Mouse (Mus musculus): ENCODE measurements around the gene Arpc1a. TPM values are rescaled to one million over a fixed set of nuclear protein-coding genes. Genes with fewer than 3 reads are reported as not detected.
A peak's percentile ranks its signal among the peaks of the same experiment; 100 is the strongest.
"Not testable (repeated sequence)": the region's sequence is repeated elsewhere in the genome, so short reads cannot be mapped to it uniquely, and the experiment has no call there.

Arpc1a gene
- polyA plus RNA-seq, 1 experiment from 2014 or later = 121 TPM

- Histone ChIP-seq H3K27me3 (ENCODE audit: poor library complexity, severe bottlenecking) (no peaks in the 10 kb centered on the region), H3K4me1 (no peaks in the 10 kb centered on the region), H3K36me3 (replicated peaks) (peaks cover 100% of the 10 kb centered on the region), H3K27ac (no peak overlapping the region), H3K9me3 (no peaks in the 10 kb centered on the region), H3K4me3 (no peak overlapping the region)
- 96% methylated on average over 4 of the region's 4 CpGs for WGBS
- no peak for DNase-seq (ENCODE audit: extremely low spot score, low spot score)
These were observed 45.5 kb downstream of the Arpc1a start for GRCm38 (mm10) chr5:145129124-145129523.

- not testable (repeated sequence) for DNase-seq (ENCODE audit: extremely low spot score, low spot score); H3K27ac ChIP-seq; H3K9me3 ChIP-seq; H3K4me3 ChIP-seq; H3K4me1 ChIP-seq; H3K27me3 ChIP-seq (ENCODE audit: poor library complexity, severe bottlenecking)
- 87% methylated on average over 6 of the region's 6 CpGs for whole genome bisulfite sequencing
- peaks cover 100% of the 10 kb centered on the region for H3K36me3 ChIP-seq (replicated peaks)
These were observed 46.1 kb downstream of the Arpc1a start for GRCm38 (mm10) chr5:145129773-145130172.

- peaks cover 100% of the 10 kb centered on the region for H3K36me3 ChIP-seq (replicated peaks)
These were observed 46.6 kb downstream of the Arpc1a start for GRCm38 (mm10) chr5:145130191-145130590.

GRCm38 (mm10) chr5:145130995-145131394, 47.4 kb downstream of the Arpc1a start:
- WGBS = 95% methylated on average over 3 of the region's 3 CpGs
- H3K27ac ChIP-seq = no peak overlapping the region
- no peak for DNase-seq (ENCODE audit: extremely low spot score, low spot score)
- no peaks in the 10 kb centered on the region for H3K4me1 ChIP-seq
- H3K27me3 ChIP-seq (ENCODE audit: poor library complexity, severe bottlenecking) = no peaks in the 10 kb centered on the region
- H3K4me3 ChIP-seq = no peak overlapping the region
- no peaks in the 10 kb centered on the region for H3K9me3 ChIP-seq
- H3K36me3 ChIP-seq (replicated peaks) = peaks cover 100% of the 10 kb centered on the region

More at GRCm38 (mm10) chr5:145130191-145130590, 46.6 kb downstream of the Arpc1a start:
- Histone ChIP-seq H3K9me3 (no peaks in the 10 kb centered on the region), H3K27ac (no peak overlapping the region), H3K4me1 (no peaks in the 10 kb centered on the region), H3K27me3 (ENCODE audit: poor library complexity, severe bottlenecking) (no peaks in the 10 kb centered on the region), H3K4me3 (no peak overlapping the region)
- WGBS = 93% methylated on average over 11 of the region's 11 CpGs
- DNase-seq (ENCODE audit: extremely low spot score, low spot score) = no peak

- not testable (repeated sequence) for H3K9me3 ChIP-seq; H3K27me3 ChIP-seq (ENCODE audit: poor library complexity, severe bottlenecking); H3K4me3 ChIP-seq; DNase-seq (ENCODE audit: extremely low spot score, low spot score); H3K27ac ChIP-seq
- WGBS = 94% methylated on average over 6 of the region's 6 CpGs
- H3K36me3 ChIP-seq (replicated peaks) = peaks cover 94% of the 10 kb centered on the region
- H3K4me1 ChIP-seq = peaks cover 11% of the 10 kb centered on the region
These were observed 49.6 kb downstream of the Arpc1a start for GRCm38 (mm10) chr5:145133275-145133674.

- Histone ChIP-seq H3K27ac (peak overlapping the region; percentile 99), H3K4me1 (peaks cover 29% of the 10 kb centered on the region), H3K36me3 (replicated peaks) (peaks cover 64% of the 10 kb centered on the region), H3K9me3 (no peaks in the 10 kb centered on the region), H3K27me3 (ENCODE audit: poor library complexity, severe bottlenecking) (no peaks in the 10 kb centered on the region), H3K4me3 (peak overlapping the region; percentile 97)
- DNase-seq (ENCODE audit: extremely low spot score, low spot score) = no peak
- WGBS = 31% methylated on average over 6 of the region's 6 CpGs
These were observed 55.2 kb downstream of the Arpc1a start for GRCm38 (mm10) chr5:145138836-145139235.

GRCm38 (mm10) chr5:145139571-145140519, 56.2 kb downstream of the Arpc1a start, which contains the start of the genes Pdap1 and Bud31:
TSS of gene Pdap1 (minus strand) at chr5:145140238.
TSS of gene Bud31 (plus strand) at chr5:145140362.
- WGBS = under 1% methylated on average over 84 of the region's 84 CpGs
- Histone ChIP-seq H3K27ac (peak within 1 kb of the TSS; percentile 99), H3K36me3 (replicated peaks) (peaks cover 64% of the 10 kb centered on the region), H3K27me3 (ENCODE audit: poor library complexity, severe bottlenecking) (no peaks in the 10 kb centered on the region), H3K4me3 (peak within 1 kb of the TSS; percentile 97), H3K9me3 (no peaks in the 10 kb centered on the region), H3K4me1 (peaks cover 29% of the 10 kb centered on the region)
- DNase-seq (ENCODE audit: extremely low spot score, low spot score) = peak; percentile 94

GRCm38 (mm10) chr5:145140611-145141010, 57.0 kb downstream of the Arpc1a start:
- Histone ChIP-seq H3K4me3 (peak overlapping the region; percentile 97), H3K9me3 (no peaks in the 10 kb centered on the region), H3K27ac (peak overlapping the region; percentile 99), H3K27me3 (ENCODE audit: poor library complexity, severe bottlenecking) (no peaks in the 10 kb centered on the region), H3K36me3 (replicated peaks) (peaks cover 64% of the 10 kb centered on the region), H3K4me1 (peaks cover 29% of the 10 kb centered on the region)
- under 1% methylated on average over 18 of the region's 18 CpGs for whole genome bisulfite sequencing
- no peak for DNase-seq (ENCODE audit: extremely low spot score, low spot score)

GRCm38 (mm10) chr5:145147748-145148147, 64.1 kb downstream of the Arpc1a start:
- H3K4me1 ChIP-seq = no peaks in the 10 kb centered on the region
- no peaks in the 10 kb centered on the region for H3K9me3 ChIP-seq
- no peaks in the 10 kb centered on the region for H3K27me3 ChIP-seq (ENCODE audit: poor library complexity, severe bottlenecking)
- no peak overlapping the region for H3K4me3 ChIP-seq
- 95% methylated on average over 5 of the region's 5 CpGs for WGBS
- peaks cover 100% of the 10 kb centered on the region for H3K36me3 ChIP-seq (replicated peaks)
- DNase-seq (ENCODE audit: extremely low spot score, low spot score) = no peak
- no peak overlapping the region for H3K27ac ChIP-seq

GRCm38 (mm10) chr5:145149294-145149693, 65.7 kb downstream of the Arpc1a start:
- no peaks in the 10 kb centered on the region for H3K27me3 ChIP-seq (ENCODE audit: poor library complexity, severe bottlenecking)
- no peaks in the 10 kb centered on the region for H3K9me3 ChIP-seq
- H3K4me3 ChIP-seq = no peak overlapping the region
- WGBS = 94% methylated on average over 6 of the region's 6 CpGs
- no peak overlapping the region for H3K27ac ChIP-seq
- no peak for DNase-seq (ENCODE audit: extremely low spot score, low spot score)
- H3K4me1 ChIP-seq = no peaks in the 10 kb centered on the region
- peaks cover 100% of the 10 kb centered on the region for H3K36me3 ChIP-seq (replicated peaks)

GRCm38 (mm10) chr5:145152690-145153089, 69.1 kb downstream of the Arpc1a start:
- no peaks in the 10 kb centered on the region for H3K9me3 ChIP-seq
- no peaks in the 10 kb centered on the region for H3K27me3 ChIP-seq (ENCODE audit: poor library complexity, severe bottlenecking)
- H3K4me1 ChIP-seq = no peaks in the 10 kb centered on the region
- no peak for DNase-seq (ENCODE audit: extremely low spot score, low spot score)
- H3K4me3 ChIP-seq = no peak overlapping the region
- peaks cover 97% of the 10 kb centered on the region for H3K36me3 ChIP-seq (replicated peaks)
- no peak overlapping the region for H3K27ac ChIP-seq
- WGBS = 92% methylated on average over 5 of the region's 5 CpGs

Measured in forebrain, embryonic 10.5 days (tissue).